Mouse (Mus musculus) cerebellum, postnatal 4 days (tissue): ENCODE results near the gene Selenof.
"Not testable (repeated sequence)": the region's sequence is repeated elsewhere in the genome, so short reads cannot be mapped to it uniquely, and the experiment has no call there.

Experiments used
- DNase-seq, 2 experiments: peaks; one replicate each; pipeline ENCODE4 v3.0.0; 2022; ENCODE audit warnings: low spot score in 2 of 2, mixed read lengths in 1 of 2

Selenof gene

DNA sequence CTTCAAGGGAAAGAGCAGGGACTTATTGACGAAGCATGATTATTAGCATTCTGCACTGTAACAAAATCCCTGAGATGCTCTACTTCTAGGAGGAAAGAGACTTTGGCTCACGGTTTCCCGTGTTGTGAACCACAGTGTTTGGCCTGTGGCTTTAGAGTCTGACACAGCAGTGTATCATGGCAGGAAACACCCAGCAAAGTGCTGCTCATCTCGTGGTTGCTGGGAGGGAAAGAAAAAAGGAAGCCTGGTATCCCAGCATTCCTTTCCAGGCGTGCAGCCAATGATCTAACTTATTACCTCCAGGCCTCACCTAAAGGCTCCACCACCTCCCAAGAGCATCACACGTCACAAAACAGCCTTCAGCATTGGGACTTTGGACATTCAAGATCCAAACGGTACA, 32.7 kb downstream of the Selenof start:
- no peak for DNase-seq

DNA sequence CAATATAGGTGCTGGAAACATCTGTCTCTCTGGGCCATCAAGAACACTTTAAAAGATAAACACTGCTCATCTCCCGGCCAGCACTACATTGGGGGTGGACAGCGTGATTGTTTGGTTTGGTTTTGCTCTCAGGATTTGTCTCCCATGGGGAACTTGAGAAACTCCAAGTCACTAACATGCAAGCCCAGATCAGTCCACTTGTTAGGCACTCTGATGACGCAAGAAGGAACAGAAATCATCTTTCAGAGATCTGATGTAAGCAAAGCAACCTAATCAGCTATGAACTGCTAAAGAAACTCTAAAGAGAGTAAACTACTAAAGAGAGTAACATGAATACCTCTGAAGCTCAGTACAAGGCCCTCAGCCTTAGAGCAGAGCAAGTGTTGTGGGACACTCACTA, 33.5 kb downstream of the Selenof start:
- DNase-seq, result no peak

DNA sequence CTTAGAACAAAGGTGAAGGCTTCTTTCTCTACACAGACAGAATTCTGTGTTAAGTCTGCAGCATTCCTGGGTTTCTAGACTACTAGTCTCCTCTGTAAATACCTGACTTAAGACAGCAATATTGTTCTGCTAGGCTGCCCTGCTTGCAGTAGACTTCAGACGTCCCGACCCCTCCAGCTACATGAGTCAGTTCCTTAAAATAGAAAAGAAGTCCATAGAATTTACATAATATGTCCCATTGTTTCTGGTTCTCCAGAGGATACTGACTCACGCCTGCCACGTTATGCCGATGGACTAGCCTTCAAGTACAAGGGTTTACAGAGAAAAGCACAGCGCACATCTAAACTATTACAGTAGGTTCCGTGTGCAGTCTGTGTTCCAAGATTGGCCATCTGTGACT, 34.1 kb downstream of the Selenof start:
- no peak for DNase-seq

DNA sequence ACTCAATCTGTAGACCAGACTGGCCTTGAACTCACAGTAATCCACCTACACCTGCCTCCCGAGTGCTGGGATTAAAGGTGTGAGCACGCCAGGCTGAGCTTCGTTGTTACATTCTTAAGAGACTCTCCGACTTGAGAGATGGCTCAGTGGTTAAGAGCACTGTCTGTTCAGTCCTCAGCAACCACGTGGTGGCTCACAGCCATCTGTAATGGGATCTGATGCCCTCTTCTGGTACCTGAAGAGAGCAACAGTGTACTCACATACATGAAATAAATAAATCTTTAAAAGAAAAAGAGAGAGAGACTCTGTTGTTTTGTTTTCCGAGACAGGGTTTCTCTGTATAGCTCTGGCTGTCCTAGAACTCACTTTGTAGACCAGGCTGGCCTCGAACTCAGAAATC, 35.7 kb downstream of the Selenof start:
- not testable (repeated sequence) for DNase-seq

DNA sequence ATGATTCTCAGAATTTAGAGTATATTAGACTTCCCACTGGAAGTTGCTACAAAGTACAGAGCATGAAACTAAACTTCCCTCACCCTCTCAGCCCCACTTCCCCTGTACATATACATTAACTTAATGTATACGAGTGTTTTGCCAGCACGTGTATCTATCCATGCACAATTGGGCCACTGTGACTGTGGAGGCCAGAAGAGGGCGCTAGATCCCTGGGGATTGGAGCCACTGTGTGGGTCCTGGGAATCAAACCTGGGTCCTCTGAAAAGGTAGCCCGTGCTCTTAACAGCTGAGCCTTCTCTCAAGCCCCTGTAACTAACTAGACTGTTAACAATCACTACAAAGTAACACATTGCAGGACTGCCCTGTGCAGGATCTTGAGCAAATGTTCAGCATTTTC, 36.3 kb downstream of the Selenof start:
- no peak for DNase-seq

DNA sequence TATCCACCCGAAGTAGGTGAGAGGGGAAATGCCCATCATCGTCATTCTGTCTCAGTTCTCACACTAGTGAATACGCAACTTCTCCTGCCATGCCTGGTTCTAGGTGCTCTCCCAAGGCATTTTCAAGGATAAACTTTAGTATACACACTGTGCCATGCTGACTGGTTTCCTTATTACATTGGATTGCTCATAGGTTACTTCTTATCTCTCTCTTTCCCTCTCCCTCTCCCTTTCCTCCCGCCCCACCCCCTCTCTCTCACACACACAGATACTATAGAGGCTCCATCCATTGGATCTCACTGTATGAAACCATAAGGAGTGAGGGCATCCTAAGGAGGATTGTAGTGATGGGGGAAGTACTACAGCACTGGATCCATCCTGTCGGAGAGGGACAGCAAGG, 38.0 kb downstream of the Selenof start:
- DNase-seq, result no peak

DNA sequence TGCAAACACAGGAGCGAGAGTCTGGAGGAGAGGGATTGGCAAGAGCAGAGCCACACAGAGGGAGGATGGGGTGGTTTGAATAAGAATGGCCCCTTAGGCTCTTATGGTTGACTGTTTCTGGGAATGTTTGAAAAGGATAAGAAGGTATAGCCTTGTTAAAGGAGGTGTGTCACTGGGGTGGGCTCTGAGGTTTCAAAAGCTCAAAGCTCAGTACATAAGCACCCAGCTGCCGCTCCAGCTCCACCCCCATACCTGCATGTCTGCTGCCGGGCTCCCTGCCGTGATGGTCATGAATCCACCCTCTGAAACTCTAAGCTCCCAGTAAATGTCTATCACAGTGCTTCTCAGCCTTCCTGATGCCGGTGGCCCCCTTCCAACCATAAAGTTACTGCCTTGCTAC, 40.7 kb downstream of the Selenof start:
- no peak for DNase-seq

DNA sequence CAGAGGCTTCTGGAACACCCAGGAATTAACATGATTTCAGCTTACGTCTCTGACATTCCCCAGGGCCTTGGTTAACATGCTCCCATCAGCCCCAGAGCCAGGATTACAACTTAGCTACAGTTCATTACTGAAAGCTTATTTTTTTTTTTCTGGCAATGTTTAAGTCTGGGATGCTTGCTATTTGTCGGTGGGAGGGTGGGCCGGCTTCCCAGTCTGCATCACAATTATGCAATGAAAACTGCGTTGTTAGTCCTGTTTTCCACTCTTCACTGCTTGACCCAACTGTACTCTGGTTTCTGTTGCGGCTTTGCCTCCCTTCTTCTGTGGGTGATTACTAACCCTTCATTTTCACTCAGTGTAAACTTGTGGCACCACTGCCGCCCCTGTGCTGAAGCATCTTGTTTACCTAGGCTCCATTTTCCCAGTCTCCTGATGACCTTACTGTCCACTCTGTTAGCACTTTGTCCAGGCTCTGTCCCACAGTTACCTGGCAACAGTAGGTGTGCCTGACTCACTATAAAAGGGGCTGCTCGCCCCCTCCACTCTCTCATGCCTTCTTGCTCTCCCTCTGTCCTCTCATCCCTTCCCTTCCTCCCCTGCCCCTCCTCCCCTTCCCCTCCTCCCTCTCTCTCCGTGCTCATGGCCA, 41.6 kb downstream of the Selenof start:
- no peak for DNase-seq

DNA sequence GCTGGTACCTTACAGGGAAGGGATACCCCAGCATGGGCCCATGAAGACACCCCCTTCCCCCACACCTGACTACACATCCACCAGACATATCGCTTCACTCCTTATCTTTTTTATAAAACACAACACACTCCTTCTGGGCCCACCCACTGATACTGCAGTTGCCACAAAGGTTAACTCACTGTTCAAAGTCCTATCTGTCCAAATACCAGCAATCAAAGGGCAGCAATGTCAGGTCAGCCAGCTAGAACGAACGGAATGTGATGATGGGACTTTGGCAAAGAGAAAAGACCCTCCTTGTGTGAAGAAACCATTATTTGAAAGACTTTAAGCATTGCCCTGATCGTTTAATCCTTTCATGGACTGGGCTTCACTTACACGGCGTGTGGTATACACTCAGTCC, 42.3 kb downstream of the Selenof start:
- DNase-seq, result no peak

DNA sequence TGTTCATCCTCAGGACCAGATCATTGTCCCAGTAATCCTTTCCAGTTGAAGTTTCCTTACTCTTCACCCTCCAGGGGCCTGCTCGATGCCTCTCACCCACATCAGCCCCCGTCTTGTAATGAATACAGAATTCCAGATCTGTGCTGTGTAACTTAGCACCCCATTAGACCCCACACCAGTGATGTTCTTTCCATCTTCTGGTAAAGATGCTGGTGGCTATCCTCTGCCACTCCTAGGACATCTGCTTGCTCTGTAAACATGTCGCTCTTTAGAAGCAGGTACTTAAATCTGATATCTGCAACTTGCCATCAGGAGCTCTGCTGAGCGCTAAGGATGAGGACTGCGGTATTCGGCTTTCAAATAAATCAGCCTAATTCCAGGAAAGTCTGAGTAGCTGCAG, 44.2 kb downstream of the Selenof start:
- DNase-seq, result no peak

DNA sequence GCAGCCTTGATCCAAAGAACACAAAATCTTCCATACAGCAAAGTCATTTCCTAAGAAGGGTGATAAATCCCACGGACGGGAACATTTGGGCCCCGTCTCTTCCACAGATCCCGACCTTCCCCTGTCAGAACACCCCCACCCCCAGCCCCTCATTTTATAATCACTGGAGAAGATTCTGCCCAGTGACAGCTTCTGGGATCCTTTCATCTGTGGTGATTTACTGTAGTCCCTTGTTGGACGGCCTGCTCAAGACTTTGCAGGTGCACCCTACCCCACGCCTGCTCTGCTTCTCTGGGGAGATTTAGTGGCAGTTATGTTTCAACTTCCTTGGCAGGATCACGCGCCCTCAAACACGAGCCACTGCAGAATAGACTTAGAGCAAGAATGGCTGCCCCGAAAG, 44.6 kb downstream of the Selenof start:
- DNase-seq, result no peak

DNA sequence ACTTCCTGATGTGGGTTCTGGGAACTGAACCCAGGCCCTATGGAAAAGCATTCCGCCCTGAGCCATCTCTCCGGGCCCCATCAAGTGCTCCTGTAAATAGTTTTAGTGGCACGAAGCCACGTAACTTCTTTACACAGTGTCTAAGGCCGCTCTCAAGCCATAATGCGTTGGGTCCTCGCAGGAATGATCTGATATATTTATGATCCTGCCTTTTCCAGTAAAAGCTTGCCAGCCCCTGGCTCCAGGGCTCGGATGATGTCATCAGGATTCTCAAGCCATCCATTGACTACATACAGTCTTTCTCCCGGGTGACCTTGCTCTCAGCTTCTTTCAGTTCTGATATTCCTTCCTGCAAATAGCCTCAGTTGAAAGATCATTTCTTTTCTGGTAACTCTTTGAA, 45.4 kb downstream of the Selenof start:
- DNase-seq, result no peak

DNA sequence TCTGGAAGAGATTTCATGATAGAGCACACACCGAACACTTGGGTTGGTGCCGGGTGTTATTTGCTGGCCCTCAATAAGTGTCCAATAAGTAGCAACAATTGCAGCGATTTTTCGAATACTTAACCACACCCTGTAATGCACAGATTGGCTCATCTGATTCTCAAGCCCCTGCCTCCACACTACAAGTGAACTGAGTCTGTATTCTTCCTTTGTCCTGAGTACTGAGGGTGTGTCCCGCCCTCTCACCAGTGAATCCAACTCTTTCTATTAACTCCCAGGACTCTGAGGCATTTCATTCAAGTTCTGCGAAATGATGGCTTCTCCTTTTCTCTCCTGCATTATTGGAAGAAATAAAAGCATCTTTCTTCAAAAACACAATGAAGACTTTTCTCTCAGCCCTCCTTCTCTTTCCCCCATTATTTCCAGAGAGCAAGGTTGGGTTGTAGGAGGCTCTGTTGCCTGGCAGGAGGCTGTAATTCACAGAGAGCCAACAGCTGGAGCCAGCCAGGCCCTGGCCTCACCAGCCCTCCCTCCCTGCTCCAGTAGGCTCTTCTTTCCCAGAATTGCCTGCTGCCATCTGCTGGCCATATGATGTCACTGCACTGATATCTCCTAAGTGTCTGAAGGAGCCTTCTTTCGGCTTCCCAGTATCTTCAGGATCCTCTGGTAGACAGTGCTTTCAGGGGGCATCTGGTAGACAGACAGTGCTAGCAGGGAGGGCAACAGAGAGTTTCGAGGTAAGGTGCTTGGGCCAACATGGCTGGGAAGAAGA, 46.7 kb downstream of the Selenof start:
- DNase-seq, result peak; percentile 75 to 82

DNA sequence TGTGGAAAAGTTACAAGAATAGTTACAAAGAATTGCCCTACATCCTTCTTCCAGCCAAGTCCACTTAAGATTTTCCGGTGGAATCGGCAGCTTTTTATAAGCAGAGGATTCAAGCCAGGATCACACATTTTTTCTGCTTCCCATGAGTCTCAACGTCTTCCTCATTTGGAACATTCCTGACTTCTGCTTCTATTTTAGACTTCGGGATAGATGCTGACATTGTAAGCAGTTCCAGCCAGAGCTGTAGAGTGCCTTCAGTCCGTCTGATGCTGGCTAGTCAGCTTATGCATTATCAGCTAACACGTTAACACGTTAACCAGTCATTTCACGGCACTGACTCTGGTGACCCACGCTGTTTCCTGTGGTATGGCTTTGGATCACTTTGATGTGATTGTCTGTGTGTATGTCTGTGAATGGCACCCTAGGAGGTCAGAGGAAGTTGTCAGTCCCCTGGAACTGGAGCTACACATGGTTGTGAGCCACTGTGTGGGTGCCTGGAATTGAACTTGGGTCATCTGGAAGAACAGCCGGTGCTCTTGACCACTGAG, 47.6 kb downstream of the Selenof start:
- no peak for DNase-seq

DNA sequence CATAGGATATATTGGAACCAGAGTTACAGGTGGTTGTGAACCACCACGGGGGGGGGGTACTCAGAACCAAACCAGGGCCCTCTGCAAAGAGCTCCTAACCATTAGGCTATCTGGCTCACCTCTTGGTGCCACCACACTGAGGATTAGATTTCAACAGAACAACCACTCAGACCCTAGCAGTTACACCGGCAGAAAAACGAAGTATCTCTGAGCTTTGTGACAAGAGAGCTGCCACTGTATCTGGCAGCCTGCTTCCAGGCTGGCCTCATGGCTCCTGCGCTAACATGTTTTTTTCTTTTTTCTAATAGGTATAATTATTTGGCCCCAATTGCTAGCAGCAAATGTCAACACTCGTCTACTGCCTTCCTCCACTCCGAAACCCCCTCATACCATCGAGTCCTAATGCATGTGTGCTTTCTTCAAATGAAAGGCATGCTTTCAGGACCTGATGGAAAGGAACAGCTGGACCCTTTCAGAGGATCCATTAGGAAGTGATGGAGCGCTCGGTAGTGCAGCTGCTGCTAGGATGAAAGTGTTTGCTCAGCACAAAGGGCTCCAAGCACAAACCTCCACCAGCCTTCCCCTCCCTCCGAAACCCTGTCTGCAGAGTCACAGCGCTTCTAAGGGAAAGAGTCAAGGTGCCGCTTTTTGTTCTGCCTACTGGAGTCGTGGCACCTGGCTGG, 53.0 kb downstream of the Selenof start:
- no peak for DNase-seq

DNA sequence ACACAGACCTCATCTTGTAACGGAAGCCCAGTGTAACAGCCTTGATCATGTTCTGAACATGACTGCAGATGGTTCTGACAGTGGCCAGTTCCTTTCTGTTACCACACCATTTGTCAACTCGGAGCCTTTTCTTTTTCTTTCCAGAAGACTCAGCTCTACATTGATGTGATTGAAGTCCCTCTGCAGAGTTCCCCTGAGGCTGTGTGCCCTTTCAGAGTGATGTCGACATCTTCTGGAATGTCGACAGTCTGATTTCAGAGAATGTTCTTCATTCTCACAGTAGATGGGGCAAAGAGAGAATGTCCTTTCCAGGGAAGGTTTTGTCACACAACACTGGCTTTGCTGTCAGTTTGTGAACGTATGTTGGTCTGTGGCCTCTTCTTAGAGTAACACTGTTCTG, 55.6 kb downstream of the Selenof start:
- DNase-seq, result no peak

DNA sequence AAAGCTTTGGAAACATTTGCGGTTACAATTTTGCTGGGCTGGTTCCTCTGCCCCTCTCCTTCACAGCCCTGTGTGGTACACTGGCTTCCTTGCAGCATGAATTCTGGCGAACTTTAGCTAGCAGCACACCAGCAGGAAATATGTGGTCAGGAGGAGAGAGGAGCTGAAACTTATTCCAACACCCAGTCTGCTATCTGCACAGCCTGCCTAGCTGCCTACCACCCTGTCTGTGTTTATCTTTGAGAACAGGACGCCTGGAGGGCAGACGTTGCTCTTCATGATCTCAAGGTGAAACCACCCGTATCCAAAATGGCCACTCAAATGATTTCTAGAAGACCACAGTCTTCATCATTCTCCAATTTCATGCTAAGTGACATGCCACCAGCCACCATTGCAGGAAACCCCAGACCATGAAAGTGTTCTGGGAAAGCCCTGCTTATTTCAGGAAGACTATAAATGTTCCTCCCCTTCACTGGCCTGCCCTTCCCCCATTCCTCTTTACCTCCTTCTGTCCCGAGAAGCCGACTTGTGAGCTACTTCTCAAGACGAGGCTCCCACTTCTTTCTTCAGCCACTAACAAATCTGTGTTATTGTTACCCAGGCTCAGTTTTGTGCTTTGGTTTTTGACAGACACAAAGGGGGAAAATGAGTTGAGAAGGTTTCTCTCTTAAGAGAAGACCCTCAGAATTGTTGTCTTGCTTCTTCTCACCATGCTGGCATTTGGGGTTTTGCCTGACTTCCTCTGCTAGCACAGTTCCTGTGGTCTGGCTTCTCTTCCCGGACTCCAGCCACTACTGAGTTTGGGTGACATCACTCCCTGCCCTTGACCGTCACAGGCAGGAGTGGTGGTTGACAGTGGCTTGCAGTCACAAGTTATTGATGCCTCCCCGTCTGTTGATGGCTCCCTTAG, 58.2 kb downstream of the Selenof start:
- no peak for DNase-seq

DNA sequence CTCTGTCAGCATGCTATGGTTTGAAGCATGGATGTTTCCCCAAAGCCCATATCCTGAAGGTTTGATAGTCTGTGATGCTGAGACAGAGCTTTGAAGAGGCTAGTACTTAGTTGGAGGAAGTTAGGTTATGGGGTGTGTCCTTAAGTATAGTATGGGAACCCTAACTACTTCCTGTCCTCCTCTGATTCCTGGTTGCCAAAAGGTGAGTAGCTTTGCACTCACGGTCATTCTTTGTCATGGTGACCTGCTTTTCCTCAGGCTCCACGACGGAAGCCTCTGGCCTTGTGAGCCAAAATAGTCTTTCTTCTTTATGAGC, 58.8 kb downstream of the Selenof start:
- no peak for DNase-seq

DNA sequence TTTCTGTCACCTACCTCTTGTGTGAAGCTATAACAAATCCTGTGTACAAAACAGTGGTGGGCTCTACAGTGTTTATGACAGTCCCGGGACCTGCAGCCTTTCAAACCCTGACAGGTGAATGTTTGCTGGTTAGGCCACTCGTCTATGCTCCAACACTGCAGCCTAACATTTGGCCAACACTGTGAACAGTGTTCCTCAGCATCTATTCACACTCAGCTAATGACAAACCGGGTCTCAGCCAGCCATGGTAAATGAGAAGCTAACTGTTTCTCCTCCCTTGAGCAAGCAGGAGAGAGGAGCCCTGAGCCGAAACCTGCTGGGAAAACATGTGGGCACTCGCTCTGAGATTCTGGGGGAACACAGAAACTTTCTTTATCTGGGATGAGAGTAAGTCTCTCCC, 65.1 kb downstream of the Selenof start:
- no peak for DNase-seq

DNA sequence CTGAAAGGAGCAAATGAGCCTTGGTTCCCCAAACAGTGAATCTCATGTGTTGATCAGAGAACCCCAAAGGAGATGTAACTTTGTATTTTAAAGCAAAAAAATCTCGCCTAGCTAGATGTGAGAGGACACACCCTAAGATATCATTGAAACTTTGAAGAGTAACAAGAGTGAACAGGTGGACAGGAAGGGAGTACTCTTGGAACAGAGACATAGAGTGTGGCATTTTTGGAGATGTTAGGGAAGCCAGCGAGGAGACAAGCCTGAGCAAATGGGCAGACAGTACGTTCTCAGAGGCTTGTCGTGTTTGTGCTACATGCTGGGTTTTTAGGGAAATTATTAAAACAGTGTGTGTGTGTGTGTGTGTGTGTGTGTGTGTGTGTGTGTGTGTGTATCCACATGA, 68.0 kb downstream of the Selenof start:
- no peak for DNase-seq

DNA sequence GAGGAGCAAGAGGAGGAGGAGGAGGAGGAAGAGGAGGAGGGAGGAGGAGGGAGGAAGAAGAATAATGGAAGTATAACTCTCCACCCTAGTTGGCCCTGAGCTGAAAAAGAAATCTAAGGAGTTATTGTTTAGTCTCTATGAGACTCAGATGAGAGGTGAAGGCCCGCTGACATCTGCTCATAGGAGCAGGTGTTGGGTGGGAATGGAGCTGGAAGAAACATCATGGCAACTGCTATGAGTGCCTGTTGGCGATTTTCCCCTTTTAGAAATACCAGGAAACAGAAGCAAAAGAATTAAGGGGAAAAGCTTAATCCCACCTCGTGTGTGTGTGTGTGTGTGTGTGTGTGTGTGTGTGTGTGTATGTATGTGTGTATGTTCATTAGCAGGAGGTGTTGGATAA, 69.3 kb downstream of the Selenof start:
- DNase-seq, result no peak

DNA sequence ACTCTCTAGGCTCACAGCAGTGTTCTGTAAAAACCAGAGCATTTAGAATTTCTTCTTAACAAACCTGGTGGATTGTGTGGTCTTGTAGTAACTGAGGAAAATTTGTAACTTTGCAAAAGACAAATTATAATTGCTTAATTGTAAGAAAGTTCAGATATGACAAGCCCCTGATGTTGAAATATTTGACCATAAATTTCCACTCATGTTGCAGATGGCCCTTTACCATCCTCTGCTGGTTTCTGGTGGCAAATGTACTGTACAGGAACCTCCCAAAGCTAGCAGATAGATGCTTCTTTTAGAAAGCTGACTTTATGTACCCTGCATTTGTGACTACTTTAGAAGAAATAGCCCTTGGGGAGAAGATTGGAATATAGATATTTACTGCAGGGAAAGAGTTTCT, 69.9 kb downstream of the Selenof start:
- no peak for DNase-seq
